Mouse (Mus musculus) retina, postnatal 1 day (tissue): Measurements from ENCODE around the gene Gm8229.
"Not testable (repeated sequence)": the region's sequence is repeated elsewhere in the genome, so short reads cannot be mapped to it uniquely, and the experiment has no call there.

Experiments used
- DNase-seq: peaks from one replicate; pipeline ENCODE4 v3.0.0-alpha.2; 2012

The Gm8229 gene

GRCm38 (mm10) chr14:44365057-44365456 lies at the start of gene Gm8229:
TSS of gene Gm8229 (plus strand) at chr14:44365357.
- DNase-seq = not testable (repeated sequence)

GRCm38 (mm10) chr14:44338484-44338883 lies 26.7 kb upstream of the Gm8229 start, which contains the start of gene Gm5930:
TSS of gene Gm5930 (minus strand) at chr14:44338584.
- not testable (repeated sequence) for DNase-seq

- DNase-seq = not testable (repeated sequence)
Observed at GRCm38 (mm10) chr14:44361416-44361815, 3.7 kb upstream of the Gm8229 start.

- DNase-seq = peak; percentile 6
Observed at GRCm38 (mm10) chr14:44362301-44362700, 2.9 kb upstream of the Gm8229 start.

- not testable (repeated sequence) for DNase-seq
Observed at GRCm38 (mm10) chr14:44384233-44384632, 19.1 kb downstream of the Gm8229 start.

GRCm38 (mm10) chr14:44410588-44410987 lies 45.4 kb downstream of the Gm8229 start, which contains the start of gene Gm3371:
TSS of gene Gm3371 (minus strand) at chr14:44410688.
- DNase-seq = not testable (repeated sequence)
